Mouse (Mus musculus): ENCODE data around the gene Hydin.

GRCm38 (mm10) chr8:110230803-110231202 is 36.0 kb upstream of the Hydin start:
- no peak for TF ChIP-seq POLR2A (IDR thresholded peaks at IDR 0.05; ENCODE audit: low read depth, low read length)
- no peak for TF ChIP-seq CTCF (conservative IDR thresholded peaks at IDR 0.05 in 1 of 2, IDR thresholded peaks at IDR 0.05 in 1 of 2; ENCODE audit: low read depth in 2 of 2, low read length in 2 of 2)
- TF ChIP-seq USF1 (IDR thresholded peaks at IDR 0.05; ENCODE audit: low read depth, low read length), result no peak
- TF ChIP-seq CHD1 (IDR thresholded peaks at IDR 0.05; ENCODE audit: low read depth, low read length), result no peak
- TF ChIP-seq E2F4 (IDR thresholded peaks at IDR 0.05; ENCODE audit: insufficient replicate concordance, low read depth, low read length), result no peak
- no peak for TF ChIP-seq MAFK (IDR thresholded peaks at IDR 0.05; ENCODE audit: insufficient replicate concordance, low read length)
- no peak for TF ChIP-seq CHD2 (IDR thresholded peaks at IDR 0.05; ENCODE audit: low read length)
- no peak for TF ChIP-seq RCOR1 (conservative IDR thresholded peaks at IDR 0.05; ENCODE audit: low read depth, low read length)
- no peak for TF ChIP-seq POLR2AphosphoS2 (IDR thresholded peaks at IDR 0.05; ENCODE audit: low read depth, low read length)
- no peak for TF ChIP-seq MAX (IDR thresholded peaks at IDR 0.05; ENCODE audit: low read length)
- no peak for TF ChIP-seq HCFC1 (IDR thresholded peaks at IDR 0.05; ENCODE audit: low read depth, low read length)
- TF ChIP-seq MYC (IDR thresholded peaks at IDR 0.05; ENCODE audit: low read depth, low read length), result no peak

All from CH12.LX (cell line).